Mouse (Mus musculus) urinary bladder, adult 2 months (tissue): ENCODE results near the gene Satb2. TPM values are rescaled to one million over a fixed set of nuclear protein-coding genes. Genes with fewer than 3 reads are reported as not detected.

ENCODE experiments used
- DNase-seq: peaks from one replicate; pipeline ENCODE4 v3.0.0; 2022; ENCODE audit warnings: low spot score
- polyA plus RNA-seq: library from polyadenylated mRNA; depleted of rRNA; stranded (reverse); fragments of >200 nt; gene quantifications from 2 replicates; pipeline ENCODE4 v1.2.3, GENCODE M21; 2012; rRNA removed

Satb2 gene
- polyA plus RNA-seq = 0.34 and 0.46 TPM in 2 replicates

DNA sequence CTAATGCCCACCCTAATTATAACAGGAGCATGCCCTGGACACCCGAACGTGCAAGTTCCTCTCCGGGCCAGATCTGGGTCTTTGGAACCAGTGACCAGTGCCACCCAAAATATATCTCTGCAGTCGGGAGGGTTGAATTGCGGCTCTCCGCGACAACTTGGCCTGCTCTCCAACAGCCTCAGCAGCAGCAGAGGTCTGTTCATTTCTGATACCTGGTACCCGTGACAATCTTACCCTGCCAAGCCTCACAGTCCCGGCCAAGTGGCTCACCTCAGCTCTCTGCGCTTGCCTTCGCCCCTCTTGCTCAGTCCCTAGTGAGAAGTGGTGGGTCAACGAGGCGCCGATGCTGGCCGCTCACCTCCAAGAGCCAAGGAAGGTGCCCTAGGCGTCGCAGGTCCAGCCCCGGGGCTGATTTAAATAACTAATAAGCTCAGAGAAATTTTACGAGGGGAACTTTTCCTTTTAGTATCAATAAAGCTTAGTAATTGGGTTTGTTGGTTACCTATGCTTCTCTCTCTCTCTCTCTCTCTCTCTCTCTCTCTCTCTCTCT is at the start of gene Satb2:
Gene Satb2 (minus strand): TSS at position 500 of the 550 bp plus-strand sequence.
- no peak for DNase-seq

DNA sequence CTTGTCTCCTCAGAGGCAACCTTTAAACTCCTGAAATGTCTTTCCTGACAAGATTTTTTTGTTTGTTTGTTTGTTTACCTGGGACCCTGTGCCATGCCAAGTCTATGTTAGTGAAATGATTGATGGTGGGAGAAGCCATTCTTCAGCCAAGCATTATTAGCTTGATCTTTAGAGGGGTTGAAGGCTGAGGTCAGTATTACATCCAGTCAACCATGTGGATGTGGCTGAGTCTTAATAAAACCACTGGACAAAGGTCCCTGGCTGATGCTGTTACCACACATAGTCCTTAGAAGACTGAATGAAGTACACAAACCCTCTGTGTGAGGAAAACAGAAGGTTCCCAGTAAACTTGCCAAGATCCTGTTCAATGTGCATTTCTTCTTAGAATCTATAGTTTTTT is 40.5 kb upstream of the Satb2 start:
- DNase-seq = no peak

DNA sequence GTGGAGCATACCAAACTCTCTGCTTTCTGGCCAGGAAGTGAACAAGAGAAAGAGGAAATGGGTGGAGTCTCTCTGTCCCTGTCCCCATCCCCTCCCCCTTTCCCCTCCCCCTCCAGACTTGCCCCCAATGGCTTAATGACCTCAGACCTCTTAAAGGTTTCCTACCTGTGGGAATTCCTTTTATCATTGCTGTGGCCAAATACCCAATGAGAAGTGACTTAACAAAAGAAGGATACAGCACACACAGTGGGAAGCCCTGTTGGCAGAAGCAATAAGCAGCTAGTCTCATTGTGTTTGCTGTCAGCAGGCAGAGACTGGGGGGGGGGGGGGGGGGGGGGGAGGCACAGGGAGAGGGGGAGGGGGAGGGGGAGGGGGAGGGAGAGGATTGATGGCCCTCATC is 35.4 kb upstream of the Satb2 start:
- DNase-seq = no peak

DNA sequence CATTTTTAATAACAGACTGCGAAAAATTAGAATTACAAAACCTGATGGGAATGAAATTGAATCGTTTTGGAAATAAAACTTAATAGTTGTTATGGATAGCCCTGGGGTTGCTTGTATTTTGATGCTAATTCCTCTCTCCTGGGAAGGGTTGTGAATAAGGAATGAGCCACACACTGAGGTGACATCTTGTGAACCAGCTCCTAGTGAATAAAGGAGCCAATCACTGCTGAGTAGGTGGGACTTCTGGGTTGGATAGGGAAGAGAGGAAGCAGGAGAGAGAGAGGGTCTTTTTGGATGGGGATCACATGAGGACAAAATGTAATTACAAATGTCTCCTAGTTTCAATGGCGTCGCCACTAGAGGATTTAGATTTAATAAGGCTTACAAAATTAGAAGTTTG is 30.7 kb upstream of the Satb2 start:
- DNase-seq = no peak

DNA sequence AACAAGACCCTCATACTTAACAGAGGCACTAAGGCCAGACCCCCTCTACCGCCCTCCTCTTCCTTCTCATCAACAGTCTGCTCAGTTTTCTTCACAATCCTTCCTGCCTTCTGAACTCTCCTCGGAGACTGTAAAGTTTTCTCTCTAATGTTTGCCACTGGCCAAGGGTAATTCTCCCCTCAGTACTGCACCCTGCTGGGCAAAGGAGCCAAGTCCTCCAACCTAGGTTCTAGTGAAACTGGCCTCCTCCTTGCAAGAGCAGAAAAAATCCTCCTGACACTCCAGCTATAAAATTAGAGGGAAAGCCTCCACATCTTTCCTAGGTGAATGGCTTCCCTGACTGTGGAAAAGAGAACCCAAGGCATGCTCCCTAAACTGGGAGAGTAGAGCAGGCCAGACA is 16.6 kb upstream of the Satb2 start:
- DNase-seq = no peak

DNA sequence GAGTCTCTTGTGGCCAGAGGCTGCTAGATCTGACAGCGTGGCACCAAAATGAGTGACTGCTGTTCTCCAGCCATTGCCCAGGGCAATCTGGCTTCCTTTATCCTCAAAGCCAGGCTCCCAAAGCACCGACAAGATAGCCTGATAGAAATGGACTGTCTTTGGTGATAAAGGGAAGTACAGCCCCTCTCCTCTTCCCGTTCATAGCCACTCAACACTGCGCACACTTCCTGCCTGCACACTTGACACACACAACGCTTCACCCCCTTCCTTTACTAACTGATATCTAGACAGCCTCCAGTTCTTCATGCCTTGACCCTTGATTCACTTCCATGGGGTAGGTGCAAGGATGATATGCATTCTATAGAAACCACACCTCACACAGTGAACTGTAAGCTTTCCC is 13.9 kb upstream of the Satb2 start:
- DNase-seq = no peak

DNA sequence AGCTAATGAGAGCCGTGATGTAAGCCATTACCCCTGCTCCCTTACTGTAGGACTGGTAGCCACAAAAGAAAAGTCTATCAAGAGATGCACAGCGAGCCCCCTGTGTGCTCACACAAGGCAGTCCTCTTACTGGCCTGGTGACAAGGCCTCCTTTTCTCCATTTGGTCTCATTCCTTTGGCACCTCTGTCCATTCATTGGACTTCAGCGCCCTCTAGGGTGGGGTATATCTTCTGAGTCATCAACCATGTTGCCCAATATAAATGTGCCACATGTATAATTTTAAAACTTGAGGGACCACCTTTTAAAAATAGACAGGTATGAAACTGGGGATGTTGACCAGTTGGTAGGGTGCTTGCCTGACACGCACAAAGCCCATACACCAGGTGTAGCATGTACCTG is 13.2 kb upstream of the Satb2 start:
- DNase-seq = no peak

DNA sequence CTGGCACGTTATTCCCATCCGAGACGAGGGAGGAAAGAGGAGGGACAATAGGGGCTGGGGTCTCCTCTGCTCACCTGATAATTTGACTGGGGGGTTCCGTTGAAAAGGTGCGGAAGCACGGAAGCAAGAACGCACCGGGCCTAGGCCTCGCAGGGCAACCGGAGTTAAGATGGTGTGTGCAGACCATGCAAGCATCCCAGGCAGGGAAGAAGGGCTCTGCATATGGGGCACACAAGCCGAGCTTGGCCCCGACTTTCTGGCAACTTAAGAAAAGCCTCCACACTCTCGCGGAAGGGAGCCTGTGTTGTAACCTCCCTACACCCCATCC is 6.0 kb upstream of the Satb2 start:
- DNase-seq = no peak

DNA sequence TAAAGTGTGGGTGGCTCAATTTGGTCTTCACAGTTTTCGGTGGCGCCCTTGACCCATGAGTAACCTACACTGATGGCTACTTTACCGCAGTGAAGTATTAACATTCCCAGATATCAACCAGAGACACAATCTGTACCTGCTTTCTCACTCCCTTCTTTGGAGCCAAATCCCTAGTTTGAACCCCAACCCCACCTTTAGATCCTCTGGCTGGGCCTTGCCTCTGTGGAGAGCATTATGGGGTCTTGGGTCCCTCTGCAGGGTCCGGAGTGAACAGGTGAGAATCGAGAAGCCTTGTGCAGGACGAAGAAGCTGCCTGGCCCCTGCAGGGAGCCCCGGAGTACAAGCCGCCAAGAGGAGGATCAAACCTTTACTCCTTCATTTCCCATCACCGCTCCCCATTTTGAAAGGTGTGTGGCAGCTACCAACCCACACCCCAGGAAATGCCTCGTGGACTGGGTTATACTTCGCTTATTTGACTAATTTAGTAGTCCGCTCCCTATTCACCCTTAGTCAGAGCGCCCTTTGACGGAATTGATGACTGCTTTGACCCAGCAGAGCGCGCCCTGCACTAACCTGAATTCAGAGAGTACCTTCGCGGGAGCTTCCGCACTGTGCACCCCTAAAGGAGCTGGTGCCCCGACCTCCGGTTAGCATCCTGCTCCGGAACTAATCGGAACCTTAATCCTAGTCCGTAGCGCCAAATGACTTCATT is 5.5 kb upstream of the Satb2 start:
- DNase-seq = no peak

DNA sequence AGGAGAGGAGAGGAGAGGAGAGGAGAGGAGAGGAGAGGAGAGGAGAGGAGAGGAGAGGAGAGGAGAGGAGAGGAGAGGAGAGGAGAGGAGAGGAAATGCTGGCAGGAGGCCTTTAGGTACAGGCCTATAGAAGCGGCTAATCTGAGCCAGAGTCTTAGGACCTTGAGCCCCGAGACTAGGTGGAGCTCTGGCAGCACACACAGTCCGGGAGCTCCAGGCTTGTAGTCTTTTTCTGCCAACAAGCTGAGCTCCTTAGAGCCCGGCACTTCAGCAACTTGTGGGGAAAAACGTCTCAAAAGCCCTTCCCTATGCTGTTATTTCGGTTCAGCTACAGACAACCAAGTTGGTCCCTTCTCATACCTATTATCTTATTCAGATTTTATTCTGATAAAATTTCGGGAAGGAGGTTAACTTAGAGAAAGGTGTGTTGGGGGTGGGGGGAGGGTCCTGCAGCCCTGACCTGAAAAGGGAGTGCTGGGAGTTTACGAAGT is 4.7 kb upstream of the Satb2 start:
- DNase-seq = no peak

DNA sequence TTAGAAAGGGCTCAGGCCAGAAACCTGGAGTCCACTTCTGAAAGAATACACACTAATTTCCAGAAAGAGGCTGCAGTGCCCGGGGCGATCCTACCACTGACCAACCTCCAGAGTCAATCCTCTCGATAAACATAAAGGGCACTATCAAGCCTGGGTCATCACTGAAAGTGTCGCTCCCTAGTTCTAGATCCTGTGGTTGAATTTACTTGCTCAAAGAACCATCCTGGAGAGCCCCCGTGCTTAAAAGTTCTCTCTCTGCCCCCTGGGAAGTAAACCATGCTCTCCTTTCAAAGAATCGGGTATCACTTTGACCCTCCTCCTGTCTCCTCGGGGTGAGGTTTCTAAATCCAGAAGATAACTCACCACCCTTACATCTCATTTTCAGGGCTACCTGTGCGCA is 4.2 kb upstream of the Satb2 start:
- DNase-seq = no peak

DNA sequence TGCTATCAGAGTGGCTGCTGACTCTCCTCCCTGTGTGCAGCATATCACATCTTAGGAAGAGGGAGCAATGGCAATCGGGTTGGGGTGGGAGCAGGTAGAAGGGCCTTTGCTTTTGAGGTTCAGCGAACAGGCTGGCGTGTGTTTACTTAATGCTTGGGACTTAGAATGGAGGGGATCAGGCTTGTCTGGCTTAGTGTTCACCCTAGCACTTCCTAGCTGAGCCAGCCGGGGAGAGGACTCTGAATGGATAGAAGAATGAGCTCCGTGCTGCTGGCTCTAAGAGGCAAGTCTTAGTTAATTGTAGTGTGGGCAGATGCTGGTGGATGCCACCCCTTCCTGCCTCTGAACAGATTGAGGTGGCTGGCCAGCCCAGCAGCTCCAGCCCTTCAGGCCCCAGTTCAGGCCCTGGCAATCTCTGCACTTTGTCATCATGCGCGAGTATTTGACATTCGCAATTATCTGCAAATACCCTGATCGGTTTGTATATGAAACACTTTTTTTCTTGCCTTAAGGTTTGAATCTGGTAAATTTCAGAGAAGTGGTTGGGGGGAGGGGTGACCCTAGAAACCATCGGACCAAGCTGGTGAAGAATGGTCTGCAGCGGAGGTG is 3.6 kb upstream of the Satb2 start:
- no peak for DNase-seq

DNA sequence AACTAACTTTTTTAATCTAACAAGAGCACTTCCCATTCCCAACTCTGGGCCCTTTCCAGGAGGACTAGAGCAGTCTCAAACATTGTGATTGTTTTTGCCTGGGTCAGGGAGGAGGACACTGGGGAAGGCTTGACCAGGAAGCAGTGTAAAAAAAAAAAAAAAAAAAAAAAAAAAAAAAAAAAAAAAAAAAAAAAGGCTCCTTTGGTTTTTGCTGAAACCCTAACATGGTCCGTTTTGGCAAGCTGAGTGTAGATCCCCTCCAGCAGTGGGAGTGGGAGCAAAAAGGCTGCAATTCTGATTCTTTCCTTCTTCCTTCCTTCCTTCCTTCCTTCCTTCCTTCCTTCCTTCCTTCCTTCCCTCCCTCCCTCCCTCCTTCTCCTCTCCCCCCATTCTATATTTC is 3.1 kb upstream of the Satb2 start:
- no peak for DNase-seq

DNA sequence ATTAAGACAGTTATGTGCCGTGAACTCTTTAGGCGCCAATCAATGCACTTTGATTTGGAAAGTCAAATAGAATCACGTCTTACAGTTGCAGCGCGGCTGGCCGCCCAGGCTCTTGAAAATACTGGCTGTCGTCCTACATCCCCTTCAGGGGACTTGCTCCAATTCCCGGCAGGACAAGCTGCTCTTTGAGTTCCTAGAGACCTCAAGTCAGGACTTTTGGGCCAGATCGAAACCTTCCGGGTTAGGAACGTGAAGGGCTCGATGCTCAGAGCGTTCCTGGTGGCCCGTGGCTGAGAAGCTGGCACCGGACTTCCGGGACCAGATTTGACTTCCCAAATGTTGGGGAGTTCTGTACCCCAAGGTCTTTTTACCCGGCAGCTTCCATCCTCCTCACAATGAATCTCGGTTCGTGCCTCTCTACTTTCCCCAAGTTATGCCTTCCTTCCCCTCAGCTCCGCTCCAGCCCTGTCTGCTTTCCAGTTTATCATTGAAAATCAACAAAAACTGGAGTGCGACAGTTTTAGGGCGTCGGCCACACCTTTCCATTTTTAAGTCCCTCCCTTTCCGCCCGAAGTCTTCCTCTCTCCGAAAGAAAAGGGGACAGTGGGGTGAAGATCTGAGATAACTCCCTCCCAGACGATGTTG is 2.3 kb upstream of the Satb2 start:
- DNase-seq = no peak

DNA sequence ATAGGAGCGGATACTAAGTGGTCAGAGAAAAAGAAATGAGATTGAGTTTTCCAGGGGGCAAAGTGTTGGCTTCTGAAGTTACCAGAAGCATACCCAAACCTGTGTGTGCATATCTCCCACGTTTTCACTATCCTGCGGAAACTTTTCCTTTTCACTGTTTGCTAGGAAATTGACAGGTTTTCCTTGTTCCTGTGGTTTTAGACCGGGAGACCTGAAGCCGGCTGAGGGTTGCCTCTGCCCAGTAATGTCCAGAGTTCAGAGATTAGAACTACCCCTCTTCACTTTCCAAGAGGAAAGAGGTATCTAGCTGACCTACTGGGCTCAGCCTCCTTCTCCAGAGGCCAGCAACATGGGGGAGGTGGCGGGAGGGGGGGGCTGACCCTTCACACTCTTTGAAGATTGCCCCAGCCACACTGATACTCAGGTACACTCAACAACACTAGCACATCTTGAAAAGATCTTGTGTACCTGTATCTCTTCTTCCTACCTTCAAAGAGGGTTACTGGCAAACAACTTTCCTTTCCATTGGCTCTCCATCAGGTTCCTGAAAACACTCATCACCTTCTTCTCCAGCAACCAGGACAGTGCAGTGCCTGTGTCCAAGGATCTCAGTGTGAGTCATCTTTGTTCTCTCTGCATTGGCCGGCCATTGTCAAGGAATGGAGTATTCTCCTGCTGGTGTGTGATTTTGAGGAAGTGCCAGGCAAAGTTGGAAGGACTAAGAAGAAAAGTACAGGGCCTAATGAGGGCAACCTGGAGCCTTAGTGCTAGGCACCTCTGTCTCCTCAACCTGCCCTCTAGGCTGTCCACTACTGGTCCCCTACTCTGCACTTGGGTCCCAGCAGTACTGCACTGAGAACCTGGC is 1.3 kb upstream of the Satb2 start:
- DNase-seq = no peak

DNA sequence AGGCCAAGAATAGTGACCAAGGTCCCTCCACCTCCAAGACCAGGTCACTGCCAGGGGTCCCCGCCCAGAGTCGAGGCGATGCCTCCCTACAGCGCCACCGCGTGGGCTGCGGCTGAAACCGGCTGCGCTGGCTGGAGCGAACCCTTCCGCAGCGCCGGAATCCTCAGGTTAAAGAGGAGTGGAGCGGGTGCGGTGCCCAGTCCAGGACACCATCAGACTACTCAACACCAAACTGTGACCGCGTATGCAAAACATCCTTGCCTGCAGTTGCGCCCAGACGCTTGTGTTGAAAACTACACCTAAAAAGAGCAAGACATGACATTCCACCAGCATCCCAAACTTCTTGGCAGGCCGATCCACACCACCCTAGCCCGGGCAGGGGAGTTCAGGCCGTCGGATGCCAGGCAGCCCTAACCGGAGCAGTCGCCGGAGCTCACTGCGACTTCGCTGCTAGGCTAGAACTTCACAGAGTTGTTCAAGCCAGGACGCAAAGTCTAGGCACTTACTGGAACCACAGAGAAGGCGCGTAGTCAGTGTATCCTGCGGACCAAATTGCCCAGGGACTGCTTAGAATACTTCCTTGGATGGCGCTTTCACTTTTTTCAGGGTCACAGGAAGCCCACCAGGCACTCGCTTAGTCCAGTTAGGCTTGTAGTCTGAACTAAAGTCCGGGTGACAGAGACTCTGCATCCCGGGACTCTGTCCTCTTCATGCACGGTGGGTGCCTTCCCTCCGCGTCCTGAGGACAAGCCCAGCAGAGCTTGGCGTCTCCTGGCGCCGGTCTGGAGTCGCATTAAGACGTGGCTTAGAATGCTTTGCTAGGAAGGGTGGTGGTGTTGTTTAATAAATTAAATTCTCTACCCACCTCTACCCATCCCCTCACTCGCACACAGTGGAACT is 999 bp downstream of the Satb2 start:
- no peak for DNase-seq

DNA sequence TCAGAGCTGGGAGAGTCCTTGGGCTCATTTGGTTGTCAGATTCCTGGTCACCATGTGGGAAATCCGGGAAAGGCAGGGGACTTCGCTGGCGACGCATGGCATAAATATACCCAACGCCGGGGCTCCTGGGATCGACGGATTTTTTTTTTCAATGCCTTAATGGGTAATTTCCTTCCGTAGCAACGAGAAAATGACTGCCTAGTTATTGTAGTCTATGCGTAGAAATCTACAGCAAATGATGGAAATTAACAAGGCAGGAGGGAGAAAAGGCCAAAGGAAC is 1.7 kb downstream of the Satb2 start:
- no peak for DNase-seq

DNA sequence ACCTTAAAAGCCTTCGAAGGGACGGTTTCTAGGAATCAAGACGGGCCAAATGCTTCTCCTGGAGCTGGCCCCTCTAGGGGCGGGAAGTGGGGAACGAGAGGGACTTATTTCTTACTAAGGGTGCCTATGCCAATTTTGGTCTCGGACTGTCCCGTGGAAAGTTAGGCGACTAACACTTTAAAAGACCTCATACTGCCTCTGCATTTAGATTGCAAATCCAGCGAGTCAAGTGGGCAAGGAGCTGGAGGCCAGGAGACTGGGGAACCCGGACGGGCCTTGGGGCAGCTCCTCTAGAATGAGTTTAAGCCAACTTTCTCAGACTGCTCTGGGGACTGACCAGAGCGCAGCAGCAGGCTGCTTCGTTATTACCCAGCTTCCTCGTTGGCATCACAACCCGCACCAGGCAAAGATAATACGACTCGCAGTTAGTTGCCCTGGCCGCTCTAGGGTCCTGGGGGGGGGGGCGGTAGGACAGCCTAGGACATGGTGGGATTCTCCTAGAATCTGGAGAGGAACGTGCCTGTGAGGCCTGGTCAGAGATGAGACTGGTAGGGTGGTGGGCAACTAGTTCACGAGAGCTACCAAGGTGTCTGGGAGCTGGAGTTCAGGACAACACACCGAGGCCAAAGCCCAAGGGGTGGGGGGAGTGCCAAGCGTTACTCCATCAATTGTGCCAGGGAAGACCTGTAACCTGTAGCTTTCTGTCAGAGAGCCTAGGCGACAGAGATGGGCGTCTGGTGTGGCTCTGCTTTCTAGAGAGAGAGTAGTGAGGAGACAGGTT is 2.2 kb downstream of the Satb2 start:
- no peak for DNase-seq

DNA sequence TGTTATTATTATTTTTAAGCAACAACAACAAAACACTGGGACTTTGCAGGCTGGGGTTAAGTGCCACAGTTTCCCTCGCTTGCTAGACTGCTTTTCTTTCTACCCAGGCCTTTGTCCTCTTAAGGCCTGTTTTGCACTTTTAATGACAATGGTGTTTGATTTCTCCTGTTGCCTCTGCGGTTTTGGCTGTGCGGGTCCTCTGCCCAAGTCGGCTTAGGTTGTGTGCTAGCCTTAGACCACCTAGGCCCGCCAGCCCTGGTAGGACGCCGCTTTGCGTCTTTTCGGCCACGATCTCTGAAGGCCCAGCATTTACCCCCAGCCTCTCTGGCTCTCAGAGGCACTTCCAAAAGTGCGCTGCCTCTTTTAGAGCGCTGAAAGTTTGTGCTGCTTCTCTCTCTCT is 2.9 kb downstream of the Satb2 start:
- DNase-seq = no peak

DNA sequence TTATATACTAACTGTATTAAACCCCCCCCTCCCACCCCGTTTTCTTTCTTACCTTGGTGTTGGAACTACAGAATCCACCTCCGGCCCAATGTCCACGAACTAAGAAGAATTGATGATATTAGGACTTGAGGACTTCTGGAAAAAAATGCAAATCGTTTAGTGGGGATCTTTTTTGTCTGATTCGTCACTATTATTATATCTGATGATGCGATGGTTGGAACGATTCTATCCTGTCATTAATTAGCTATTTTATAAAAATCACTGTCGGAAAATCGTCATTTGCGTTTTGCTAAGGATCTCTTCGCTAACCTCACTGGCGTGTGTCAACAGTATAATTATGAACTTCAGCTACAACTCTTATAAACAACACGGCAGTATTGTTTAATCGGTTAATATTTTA is 4.3 kb downstream of the Satb2 start:
- DNase-seq = no peak

DNA sequence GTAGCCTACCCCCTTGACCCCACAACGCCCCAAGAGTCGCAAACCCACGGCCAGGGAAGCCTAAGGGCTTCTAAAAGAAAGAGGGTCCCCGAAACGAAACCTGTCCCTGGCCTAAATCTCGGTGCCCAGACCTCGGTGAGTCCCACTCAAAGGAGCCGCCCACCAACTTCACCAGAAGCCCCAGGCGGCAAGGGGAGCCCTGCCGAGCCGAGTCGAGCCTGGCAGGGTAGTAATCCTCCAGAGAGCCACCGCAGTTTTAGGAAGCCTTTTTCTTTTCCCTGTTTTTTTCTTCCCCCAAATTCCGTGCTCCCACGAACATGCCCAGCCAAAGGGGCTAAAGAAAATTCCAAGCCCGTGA is 4.9 kb downstream of the Satb2 start:
- no peak for DNase-seq
